Mouse (Mus musculus) liver, embryonic 15.5 days (tissue): ENCODE results near the gene Ptpn14. TPM values are rescaled to one million over a fixed set of nuclear protein-coding genes. Genes with fewer than 3 reads are reported as not detected.
A peak's percentile ranks its signal among the peaks of the same experiment; 100 is the strongest.

Experiments used
- ATAC-seq: fragments of 200-750 bp; cut with Nextera tagmentation; 2 replicates; pipeline ENCODE4 v1.8.0; 2017; ENCODE audit warnings: moderate number of reproducible peaks, mild to moderate bottlenecking, moderate library complexity; ENCODE audit not compliant: insufficient read depth
- H3K27ac ChIP-seq: fragments of 300-500 bp; sonication (generic); replicated peaks from 2 replicates; pipeline ENCODE4 v1.5.1; 2015; ENCODE audit warnings: mild to moderate bottlenecking, inconsistent platforms
- H3K27me3 ChIP-seq: fragments of 300-500 bp; sonication (generic); 2 replicates; pipeline ENCODE4 v1.6.1; 2015; ENCODE audit warnings: mild to moderate bottlenecking, inconsistent platforms
- H3K36me3 ChIP-seq: fragments of 300-500 bp; sonication (generic); replicated peaks from 2 replicates; pipeline ENCODE4 v1.6.1; 2015; ENCODE audit warnings: moderate library complexity, mild to moderate bottlenecking, inconsistent platforms
- H3K4me1 ChIP-seq: fragments of 300-500 bp; sonication (generic); replicated peaks from 2 replicates; pipeline ENCODE4 v1.6.1; 2015; ENCODE audit warnings: inconsistent platforms
- H3K4me2 ChIP-seq: fragments of 300-500 bp; sonication (generic); 2 replicates; pipeline ENCODE4 v1.6.1; 2015; ENCODE audit warnings: moderate library complexity, mild to moderate bottlenecking, inconsistent platforms
- H3K4me3 ChIP-seq: fragments of 300-500 bp; sonication (generic); replicated peaks from 2 replicates; pipeline ENCODE4 v1.5.1; 2015; ENCODE audit warnings: mild to moderate bottlenecking, inconsistent platforms
- H3K9ac ChIP-seq: fragments of 300-500 bp; sonication (generic); 2 replicates; pipeline ENCODE4 v1.6.1; 2015; ENCODE audit warnings: moderate library complexity, mild to moderate bottlenecking, inconsistent platforms
- H3K9me3 ChIP-seq: fragments of 300-500 bp; sonication (generic); replicated peaks from 2 replicates; pipeline ENCODE4 v1.6.1; 2016; ENCODE audit warnings: inconsistent platforms
- WGBS: fragments of 180-500 bp; shearing (Covaris S2); methylation state at CpG from one replicate; pipeline ENCODE4 v1.1.7; 2015; ENCODE audit warnings: mixed read lengths; ENCODE audit not compliant: insufficient replicate concordance; 5-methylcytosine and 5-hydroxymethylcytosine counted together
- polyA plus RNA-seq: library from polyadenylated mRNA; unstranded; fragments of >200 nt; fragmentation: Nextera tagmentation; extraction: Ambion mirVana; gene quantifications from 2 replicates; pipeline ENCODE4 v1.2.1, GENCODE M21; 2015

Gene Ptpn14
- polyA plus RNA-seq, 1 experiment from 2014 or later = 0.40 TPM

DNA sequence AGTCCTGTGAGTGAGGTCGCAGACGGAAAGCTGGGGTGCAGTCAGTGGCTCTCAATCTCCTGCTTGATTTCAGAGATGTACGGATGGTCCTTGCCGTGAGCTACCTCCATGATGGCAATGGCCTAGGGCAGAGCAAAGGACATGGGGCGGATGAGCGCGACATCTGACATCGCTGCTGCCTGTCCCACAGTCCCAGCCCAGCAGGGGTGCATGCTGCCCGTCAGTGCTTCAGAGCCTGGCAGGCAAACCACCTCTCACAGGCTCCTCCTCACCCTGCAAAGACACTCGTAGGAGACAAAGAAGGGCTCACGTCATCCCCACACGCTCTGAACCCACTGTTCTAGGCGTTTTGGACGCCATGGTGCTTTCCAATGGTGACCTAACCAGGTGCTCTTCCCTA, 152.7 kb downstream of the Ptpn14 start:
- no peak for ATAC-seq
- no peaks in the 10 kb centered on the region for H3K36me3 ChIP-seq
- no peaks in the 10 kb centered on the region for H3K9me3 ChIP-seq
- no peak overlapping the region for H3K27ac ChIP-seq
- H3K27me3 ChIP-seq = no peaks in the 10 kb centered on the region
- no peak overlapping the region for H3K4me3 ChIP-seq
- H3K4me1 ChIP-seq = peaks cover 5% of the 10 kb centered on the region
- H3K4me2 ChIP-seq = no peak overlapping the region
- no peak overlapping the region for H3K9ac ChIP-seq
- WGBS = 81% methylated on average over 14 of the region's 14 CpGs

DNA sequence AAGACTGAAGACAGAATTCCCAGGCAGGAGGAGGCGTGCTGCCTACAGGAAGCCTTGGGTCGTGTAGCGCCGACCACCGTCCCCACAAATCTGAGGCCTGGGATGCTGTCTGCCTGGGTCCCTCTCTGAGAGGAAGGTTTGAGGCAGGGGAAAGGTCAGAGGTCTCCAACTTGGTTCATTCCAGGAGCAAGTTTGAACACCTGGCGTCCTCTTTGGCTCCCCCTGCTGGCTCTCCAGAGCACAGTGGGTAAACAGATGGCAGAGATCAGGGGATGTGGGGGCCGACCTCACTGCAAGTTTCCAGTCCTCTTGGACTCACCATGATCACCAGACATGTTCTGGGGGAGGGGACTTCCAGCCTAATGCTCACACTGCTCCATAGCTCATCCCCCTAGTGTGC, 154.8 kb downstream of the Ptpn14 start:
- Histone ChIP-seq H3K36me3 (no peaks in the 10 kb centered on the region), H3K9ac (no peak overlapping the region), H3K4me2 (no peak overlapping the region), H3K4me1 (peaks cover 15% of the 10 kb centered on the region), H3K27ac (no peak overlapping the region), H3K27me3 (no peaks in the 10 kb centered on the region), H3K4me3 (no peak overlapping the region), H3K9me3 (no peaks in the 10 kb centered on the region)
- ATAC-seq = no peak
- 58% methylated on average over 7 of the region's 7 CpGs for WGBS

DNA sequence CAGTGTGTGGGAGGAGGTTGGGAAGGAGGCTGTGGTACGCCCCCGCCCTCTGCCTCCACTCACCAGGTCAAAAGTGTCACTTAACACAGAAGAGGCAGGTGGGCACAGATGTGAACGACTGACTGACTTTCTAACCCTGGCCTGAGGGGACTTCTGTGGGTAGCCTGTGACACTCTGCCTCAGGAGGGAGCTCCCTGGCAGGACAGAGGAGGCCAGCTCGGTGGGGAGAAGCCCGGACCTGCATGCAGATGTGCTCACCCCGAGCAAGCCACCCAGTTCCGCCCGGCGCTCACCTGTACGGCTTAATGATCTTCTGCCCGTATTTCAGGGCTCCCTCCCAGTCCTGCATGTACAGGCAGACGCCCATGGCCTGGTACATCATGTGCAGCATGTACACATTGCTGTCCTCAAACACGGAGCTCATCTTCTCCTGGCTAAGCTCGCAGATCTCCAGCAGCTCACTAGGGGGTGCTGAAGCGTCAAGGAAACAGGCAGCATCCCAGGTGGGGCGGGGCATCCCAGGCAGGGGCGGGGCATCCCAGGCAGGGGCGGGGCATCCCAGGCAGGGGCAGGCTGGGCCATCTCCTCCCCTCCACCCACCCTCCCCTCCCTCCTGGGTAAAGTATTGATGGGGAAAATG, 155.6 kb downstream of the Ptpn14 start:
- H3K9ac ChIP-seq = no peak overlapping the region
- peaks cover 15% of the 10 kb centered on the region for H3K4me1 ChIP-seq
- 63% methylated on average over 18 of the region's 18 CpGs for WGBS
- H3K4me3 ChIP-seq = no peak overlapping the region
- no peaks in the 10 kb centered on the region for H3K9me3 ChIP-seq
- H3K4me2 ChIP-seq = no peak overlapping the region
- no peak for ATAC-seq
- H3K27me3 ChIP-seq = no peaks in the 10 kb centered on the region
- H3K36me3 ChIP-seq = no peaks in the 10 kb centered on the region
- no peak overlapping the region for H3K27ac ChIP-seq

DNA sequence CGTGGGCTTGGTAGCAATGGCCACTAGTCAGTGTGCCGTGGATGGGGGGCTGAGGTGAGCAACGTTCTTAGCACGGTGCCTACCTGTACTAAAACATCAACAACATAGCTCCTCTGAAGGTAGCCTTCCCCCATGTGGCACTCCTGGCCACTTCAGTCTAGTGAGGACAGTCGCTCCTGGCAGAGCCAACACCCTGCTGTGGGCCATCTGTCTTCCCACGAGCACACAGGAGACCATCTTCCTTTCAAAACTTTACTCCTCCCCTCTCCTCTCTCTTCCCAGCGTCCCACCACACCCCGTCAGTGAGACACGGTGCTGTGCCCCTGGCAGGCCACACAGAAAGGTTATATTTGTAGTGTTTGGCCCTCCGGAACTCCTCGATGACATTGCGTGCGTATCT, 156.9 kb downstream of the Ptpn14 start:
- Histone ChIP-seq H3K9ac (no peak overlapping the region), H3K9me3 (no peaks in the 10 kb centered on the region), H3K4me2 (no peak overlapping the region), H3K4me1 (peaks cover 15% of the 10 kb centered on the region), H3K27ac (no peak overlapping the region), H3K36me3 (no peaks in the 10 kb centered on the region), H3K4me3 (no peak overlapping the region), H3K27me3 (no peaks in the 10 kb centered on the region)
- no peak for ATAC-seq
- WGBS = 77% methylated on average over 13 of the region's 13 CpGs

DNA sequence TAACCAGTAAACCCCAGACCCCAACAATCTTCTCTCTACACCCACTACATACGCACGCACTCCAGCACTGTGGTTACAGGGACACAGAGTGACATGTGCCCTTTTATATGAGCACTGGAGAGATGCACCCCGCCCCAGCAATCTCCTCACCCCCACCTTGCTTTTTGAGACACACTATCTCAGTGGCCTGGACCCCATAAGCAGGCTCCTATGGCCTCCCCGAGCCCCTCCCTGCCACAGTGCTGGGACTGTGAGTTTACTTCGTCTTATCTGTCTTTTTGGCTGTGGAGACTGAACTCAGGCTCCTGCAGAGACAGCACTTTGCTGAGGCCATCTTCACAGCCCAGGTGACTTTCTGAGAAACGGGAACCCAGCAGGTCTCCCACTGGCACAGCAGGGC, 157.9 kb downstream of the Ptpn14 start:
- H3K36me3 ChIP-seq = no peaks in the 10 kb centered on the region
- no peaks in the 10 kb centered on the region for H3K27me3 ChIP-seq
- H3K4me3 ChIP-seq = no peak overlapping the region
- peak; percentile 71 for ATAC-seq
- no peak overlapping the region for H3K4me2 ChIP-seq
- H3K27ac ChIP-seq = no peak overlapping the region
- WGBS = 25% methylated on average over 6 of the region's 6 CpGs
- H3K4me1 ChIP-seq = peaks cover 15% of the 10 kb centered on the region
- no peaks in the 10 kb centered on the region for H3K9me3 ChIP-seq
- H3K9ac ChIP-seq = no peak overlapping the region

DNA sequence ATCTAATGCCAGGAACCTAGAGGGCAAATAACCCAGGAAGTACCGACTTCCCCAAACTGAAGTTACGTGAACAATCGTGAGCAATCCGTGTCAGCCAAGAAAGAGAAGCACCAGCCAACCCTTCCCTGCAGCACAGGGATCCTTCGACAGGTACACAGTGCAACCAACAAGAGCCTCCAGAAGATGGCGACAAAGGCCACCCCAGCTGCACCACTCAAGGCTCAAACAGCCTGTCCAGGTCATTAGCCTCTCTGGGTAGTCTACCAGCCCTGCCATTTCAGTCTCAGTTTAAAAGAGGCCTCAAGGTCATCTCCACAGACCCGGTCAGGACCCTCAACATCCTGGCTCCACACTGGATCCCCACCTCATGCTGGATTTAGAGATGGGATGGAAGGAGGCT, 159.4 kb downstream of the Ptpn14 start:
- no peak overlapping the region for H3K27ac ChIP-seq
- H3K4me2 ChIP-seq = no peak overlapping the region
- 33% methylated on average over 7 of the region's 7 CpGs for WGBS
- no peaks in the 10 kb centered on the region for H3K36me3 ChIP-seq
- no peaks in the 10 kb centered on the region for H3K9me3 ChIP-seq
- no peak for ATAC-seq
- no peaks in the 10 kb centered on the region for H3K27me3 ChIP-seq
- H3K9ac ChIP-seq = no peak overlapping the region
- H3K4me3 ChIP-seq = no peak overlapping the region
- peaks cover 15% of the 10 kb centered on the region for H3K4me1 ChIP-seq

DNA sequence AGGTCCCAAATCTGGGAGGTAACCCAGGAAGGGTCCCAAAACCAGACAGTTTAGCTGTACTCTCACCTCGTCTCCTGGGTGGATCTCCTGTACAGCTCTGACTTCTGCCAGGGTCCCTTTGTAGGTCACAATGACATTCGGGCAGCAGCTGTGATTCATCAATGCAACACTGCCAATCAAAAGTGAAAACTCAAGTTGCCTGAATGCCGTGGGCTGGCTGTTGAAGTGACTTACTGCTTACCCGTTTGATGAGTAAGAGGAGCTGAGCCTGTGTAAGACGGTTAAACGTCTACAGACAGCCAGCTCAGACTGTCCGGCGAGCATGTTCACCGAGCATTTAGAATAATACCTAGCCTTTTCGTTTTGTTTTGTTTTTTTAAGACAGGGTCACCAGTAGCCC, 160.7 kb downstream of the Ptpn14 start:
- Histone ChIP-seq H3K4me1 (peaks cover 15% of the 10 kb centered on the region), H3K9me3 (no peaks in the 10 kb centered on the region), H3K36me3 (0 out of 2 replicates have a peak, but pooled peaks cover 8% of the 10 kb centered on the region), H3K27me3 (no peaks in the 10 kb centered on the region), H3K4me2 (no peak overlapping the region), H3K27ac (no peak overlapping the region), H3K9ac (no peak overlapping the region), H3K4me3 (no peak overlapping the region)
- WGBS = 72% methylated on average over 10 of the region's 10 CpGs
- ATAC-seq = no peak

DNA sequence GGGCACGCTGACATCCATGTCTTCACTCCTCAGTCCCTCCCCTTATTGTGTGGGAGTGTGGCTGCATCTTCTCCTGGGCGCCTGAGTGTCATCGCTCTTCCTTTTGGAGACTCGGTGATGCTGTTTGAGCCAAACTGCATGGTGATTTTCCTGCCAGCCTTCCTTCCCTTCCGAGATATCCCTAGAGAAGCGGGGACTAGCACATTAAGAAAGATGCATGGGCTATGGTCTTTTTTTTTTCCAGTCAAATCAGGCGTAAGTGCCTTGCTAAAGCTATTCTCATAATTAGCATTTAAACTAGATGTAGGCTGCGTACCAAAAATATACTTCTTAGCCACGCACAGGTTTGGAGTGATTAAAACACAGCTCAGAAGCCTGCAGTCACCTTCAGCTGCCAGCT, 166.1 kb downstream of the Ptpn14 start:
- H3K4me1 ChIP-seq = no peaks in the 10 kb centered on the region
- ATAC-seq = no peak
- H3K4me2 ChIP-seq = no peak overlapping the region
- no peak overlapping the region for H3K9ac ChIP-seq
- H3K27ac ChIP-seq = no peak overlapping the region
- WGBS = 76% methylated on average over 9 of the region's 9 CpGs
- H3K27me3 ChIP-seq = no peaks in the 10 kb centered on the region
- no peaks in the 10 kb centered on the region for H3K9me3 ChIP-seq
- no peak overlapping the region for H3K4me3 ChIP-seq
- H3K36me3 ChIP-seq = peaks cover 32% of the 10 kb centered on the region; the same call in 1 of the 2 replicates

DNA sequence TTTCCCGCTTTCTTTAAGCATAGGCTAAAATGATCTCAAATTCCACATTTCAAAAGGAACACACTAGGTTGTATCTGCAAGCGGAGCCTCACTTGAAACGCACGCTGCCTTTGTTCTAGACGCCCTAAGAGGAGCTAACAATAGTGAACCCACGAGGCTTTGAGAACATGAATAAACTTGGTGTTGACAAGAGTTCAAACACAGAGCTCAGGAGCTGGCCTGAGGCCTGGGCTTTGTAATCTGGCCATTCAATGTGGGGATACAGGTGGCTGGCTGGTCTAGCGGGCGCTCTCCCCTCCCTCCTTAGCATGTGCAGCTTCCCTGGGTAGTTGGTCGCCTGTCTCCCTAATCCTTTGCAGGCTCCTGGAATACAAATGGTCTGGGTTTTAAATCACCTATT, 169.8 kb downstream of the Ptpn14 start:
- no peak for ATAC-seq
- Histone ChIP-seq H3K27me3 (no peaks in the 10 kb centered on the region), H3K4me2 (no peak overlapping the region), H3K4me1 (no peaks in the 10 kb centered on the region), H3K9ac (no peak overlapping the region), H3K4me3 (no peak overlapping the region), H3K9me3 (no peaks in the 10 kb centered on the region), H3K27ac (no peak overlapping the region), H3K36me3 (peaks cover 30% of the 10 kb centered on the region; the same call in 1 of the 2 replicates)
- WGBS = 78% methylated on average over 9 of the region's 9 CpGs

DNA sequence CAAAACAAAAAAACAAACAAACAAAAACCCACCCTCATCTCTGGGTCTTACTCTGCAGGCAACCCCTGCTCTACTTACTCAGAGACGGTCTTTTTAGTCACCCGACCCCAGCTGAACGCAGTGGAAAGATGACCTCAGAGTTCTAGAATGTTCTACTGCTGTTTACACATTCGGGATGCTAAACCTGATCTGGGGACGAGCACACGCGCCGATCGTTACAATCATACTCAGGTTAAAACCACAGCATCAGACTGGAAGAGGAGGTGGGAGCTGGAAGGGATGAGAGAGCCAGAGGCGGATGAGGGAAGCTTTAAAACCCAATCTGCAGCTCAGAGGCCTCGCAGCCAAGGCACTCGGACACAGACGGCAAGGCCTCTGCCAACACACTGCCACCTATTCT, 170.6 kb downstream of the Ptpn14 start:
- Histone ChIP-seq H3K36me3 (peaks cover 24% of the 10 kb centered on the region; the same call in 1 of the 2 replicates), H3K27ac (no peak overlapping the region), H3K4me2 (no peak overlapping the region), H3K9me3 (no peaks in the 10 kb centered on the region), H3K27me3 (no peaks in the 10 kb centered on the region), H3K4me1 (no peaks in the 10 kb centered on the region), H3K9ac (no peak overlapping the region), H3K4me3 (no peak overlapping the region)
- no peak for ATAC-seq
- WGBS = 80% methylated on average over 13 of the region's 13 CpGs

DNA sequence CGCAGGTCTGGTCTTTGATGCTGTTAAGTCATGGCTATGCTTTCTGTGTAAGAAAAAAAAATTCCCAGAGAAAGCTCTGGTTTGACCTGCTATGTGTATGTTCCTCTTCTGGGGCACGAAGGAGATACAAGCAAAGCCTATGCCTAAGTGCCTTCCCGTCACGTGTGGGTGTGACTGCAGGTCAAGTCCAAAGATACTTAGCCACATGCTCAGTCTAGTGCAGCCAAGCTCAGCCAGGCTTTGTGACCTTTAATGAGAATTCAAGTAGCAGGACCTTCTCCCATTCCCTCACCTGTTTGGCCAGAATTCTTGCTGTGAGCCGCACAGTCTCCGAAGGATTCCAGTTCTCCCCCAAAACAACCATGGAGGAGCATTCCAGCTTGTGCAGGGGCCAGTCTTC, 171.5 kb downstream of the Ptpn14 start:
- H3K36me3 ChIP-seq = peaks cover 24% of the 10 kb centered on the region; the same call in 1 of the 2 replicates
- no peak overlapping the region for H3K9ac ChIP-seq
- no peak overlapping the region for H3K27ac ChIP-seq
- no peak overlapping the region for H3K4me3 ChIP-seq
- H3K9me3 ChIP-seq = no peaks in the 10 kb centered on the region
- 83% methylated on average over 6 of the region's 6 CpGs for WGBS
- H3K4me2 ChIP-seq = no peak overlapping the region
- H3K27me3 ChIP-seq = no peaks in the 10 kb centered on the region
- H3K4me1 ChIP-seq = no peaks in the 10 kb centered on the region
- no peak for ATAC-seq

DNA sequence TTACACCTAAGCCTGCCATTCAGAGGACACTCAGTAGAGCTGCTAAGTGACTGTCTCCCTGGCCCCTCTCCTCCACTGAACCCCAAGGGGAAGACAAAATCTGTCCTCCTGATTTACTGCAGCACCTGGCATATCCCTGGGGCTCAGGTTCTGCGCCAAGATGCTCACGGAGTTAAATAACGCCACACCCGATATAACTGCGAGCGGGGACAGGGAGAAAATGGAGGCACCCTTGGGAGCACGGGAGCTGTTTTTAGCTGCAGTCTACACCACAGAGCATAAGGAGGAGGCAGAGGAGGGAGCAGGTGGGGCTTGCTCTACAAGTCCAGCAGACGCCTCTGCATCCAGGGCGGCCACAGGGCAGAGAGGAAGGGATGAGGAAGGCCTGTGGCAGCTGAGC, 174.3 kb downstream of the Ptpn14 start:
- H3K36me3 ChIP-seq = 0 out of 2 replicates have a peak, but pooled peaks cover 4% of the 10 kb centered on the region
- no peak overlapping the region for H3K27ac ChIP-seq
- H3K9me3 ChIP-seq = no peaks in the 10 kb centered on the region
- no peaks in the 10 kb centered on the region for H3K4me1 ChIP-seq
- no peak overlapping the region for H3K4me3 ChIP-seq
- no peak overlapping the region for H3K9ac ChIP-seq
- H3K27me3 ChIP-seq = no peaks in the 10 kb centered on the region
- no peak overlapping the region for H3K4me2 ChIP-seq
- WGBS = 77% methylated on average over 9 of the region's 9 CpGs
- ATAC-seq = no peak
